Mouse (Mus musculus) lung, postnatal 0 days (tissue): ENCODE measurements at regions not wholly inside any gene's neighbourhood (a gene's known extent, or its start where the extent isn't known, plus 50 kb on each side); places are given as distances from the start of the nearest gene placed in this dataset.

Experiments
- CTCF ChIP-seq: IDR thresholded peaks from 2 replicates; pipeline ENCODE4 v1.5.1; 2016; ENCODE audit warnings: antibody characterized with exemption, mild to moderate bottlenecking
- EP300 ChIP-seq: IDR thresholded peaks from 2 replicates; pipeline ENCODE4 v1.6.1; 2016; ENCODE audit warnings: antibody characterized with exemption, mild to moderate bottlenecking, control low read depth

DNA sequence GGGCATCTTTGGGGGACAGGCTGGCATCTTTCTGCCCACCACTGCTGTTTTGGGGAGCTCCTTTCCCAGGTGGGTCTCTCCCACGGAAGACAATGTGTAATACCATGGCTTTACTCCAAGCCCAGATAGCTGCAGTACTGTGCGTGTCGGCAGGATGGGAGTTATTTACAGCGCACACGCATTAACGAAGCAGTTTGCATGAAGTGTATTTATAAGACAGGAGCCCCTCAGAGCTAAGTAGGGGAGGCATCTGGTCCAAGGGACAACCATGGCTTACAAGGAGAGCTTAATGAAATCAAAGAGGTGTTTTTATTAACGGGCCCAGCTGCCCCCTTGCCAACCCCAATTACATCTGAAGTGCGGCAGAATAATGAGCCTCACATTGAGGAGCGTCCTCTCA is 169.0 kb downstream of the Katnal1 start:
- TF ChIP-seq CTCF (no peak), EP300 (no peak)
